Mouse (Mus musculus) cortical plate, adult 2 months (tissue): ENCODE data around the gene Siglecg. TPM values are rescaled to one million over a fixed set of nuclear protein-coding genes. Genes with fewer than 3 reads are reported as not detected.

Experiments used
- H3K27ac ChIP-seq: fragments of 200-500 bp; 2 replicates; pipeline ENCODE4 v1.5.1; 2012; ENCODE audit warnings: low read length, control low read depth, inconsistent platforms; ENCODE audit not compliant: insufficient read depth
- H3K4me1 ChIP-seq: fragments of 200-500 bp; 2 replicates; pipeline ENCODE4 v1.6.1; 2011; ENCODE audit warnings: low read length; ENCODE audit not compliant: control insufficient read depth, insufficient read depth
- H3K4me3 ChIP-seq: fragments of 200-500 bp; 2 replicates; pipeline ENCODE4 v1.5.1; 2011; ENCODE audit warnings: mild to moderate bottlenecking, low read length, control low read depth; ENCODE audit not compliant: insufficient read depth
- CTCF ChIP-seq: fragments of 200-500 bp; IDR thresholded peaks from 2 replicates; pipeline ENCODE4 v1.5.1; 2011; ENCODE audit warnings: mild to moderate bottlenecking, control low read depth, low read length; ENCODE audit not compliant: insufficient read depth; ENCODE audit errors: extremely low read depth
- POLR2A ChIP-seq: fragments of 200-500 bp; IDR thresholded peaks from 2 replicates; pipeline ENCODE4 v1.6.1; 2011; ENCODE audit warnings: mild to moderate bottlenecking, low read length, control low read depth; ENCODE audit not compliant: insufficient read depth; ENCODE audit errors: extremely low read depth
- polyA plus RNA-seq: library from polyadenylated mRNA; depleted of rRNA; stranded (reverse); fragments of >200 nt; gene quantifications from 2 replicates; pipeline ENCODE4 v1.2.3, GENCODE M21; 2012

Gene Siglecg
- polyA plus RNA-seq, 1 experiment, result 0.17 TPM

GRCm38 (mm10) chr7:43441071-43441470 is 33.1 kb downstream of the Siglecg start:
- H3K27ac ChIP-seq, result no peak overlapping the region
- H3K4me1 ChIP-seq, result no peaks in the 10 kb centered on the region; the same call in 1 of the 2 replicates
- no peak for TF ChIP-seq CTCF
- TF ChIP-seq POLR2A, result no peak
- H3K4me3 ChIP-seq, result no peak overlapping the region

- TF ChIP-seq POLR2A (no peak), CTCF (no peak)
- H3K4me1 ChIP-seq, result no peaks in the 10 kb centered on the region; the same call in 1 of the 2 replicates
- peak overlapping the region; percentile 54; the same call in 1 of the 2 replicates for H3K4me3 ChIP-seq
- H3K27ac ChIP-seq, result no peak overlapping the region; the same call in 1 of the 2 replicates
These were observed 34.7 kb downstream of the Siglecg start for GRCm38 (mm10) chr7:43442684-43443083.

GRCm38 (mm10) chr7:43443126-43443916 is 35.3 kb downstream of the Siglecg start:
- H3K27ac ChIP-seq, result peak overlapping the region; percentile 89
- H3K4me1 ChIP-seq, result no peaks in the 10 kb centered on the region; the same call in 1 of the 2 replicates
- peak overlapping the region; percentile 54 for H3K4me3 ChIP-seq
- TF ChIP-seq CTCF (no peak), POLR2A (peak; percentile 64)

DNA sequence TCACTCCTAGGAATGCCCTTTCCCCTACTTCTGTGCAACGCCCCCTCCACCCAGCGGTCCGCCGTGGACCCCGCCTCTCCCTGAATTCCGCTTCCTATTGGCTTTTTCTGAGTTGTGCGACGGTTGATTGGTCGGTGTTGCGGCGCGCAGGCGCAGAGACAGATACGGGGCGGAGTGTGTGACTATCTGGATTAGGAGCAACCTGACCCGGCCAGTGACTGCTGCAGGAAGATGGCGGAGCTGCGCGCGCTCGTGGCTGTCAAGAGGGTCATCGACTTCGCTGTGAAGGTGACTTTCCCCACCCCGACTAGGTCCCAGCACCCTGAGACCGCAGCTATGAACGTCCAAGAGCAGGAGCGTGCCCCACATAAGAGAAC is 35.9 kb downstream of the Siglecg start, which contains the start of the genes Etfb and Gm45233:
Gene Etfb (plus strand): TSS at position 167 of the 377 bp plus-strand sequence.
Gene Gm45233 (plus strand): TSS at position 212 of the 377 bp plus-strand sequence.
- no peaks in the 10 kb centered on the region; the same call in 1 of the 2 replicates for H3K4me1 ChIP-seq
- TF ChIP-seq POLR2A, result peak; percentile 85
- no peak for TF ChIP-seq CTCF

GRCm38 (mm10) chr7:43447801-43448200 is 39.8 kb downstream of the Siglecg start:
- no peak overlapping the region for H3K4me3 ChIP-seq
- no peak for TF ChIP-seq POLR2A
- no peak for TF ChIP-seq CTCF
- H3K4me1 ChIP-seq, result no peaks in the 10 kb centered on the region; the same call in 1 of the 2 replicates
- no peak overlapping the region for H3K27ac ChIP-seq

More for the DNA sequence above, 35.9 kb downstream of the Siglecg start, which contains the start of the genes Etfb and Gm45233:
- H3K4me3 ChIP-seq, result peak within 1 kb of the TSS; percentile 54
- H3K27ac ChIP-seq, result peak within 1 kb of the TSS; percentile 89

DNA sequence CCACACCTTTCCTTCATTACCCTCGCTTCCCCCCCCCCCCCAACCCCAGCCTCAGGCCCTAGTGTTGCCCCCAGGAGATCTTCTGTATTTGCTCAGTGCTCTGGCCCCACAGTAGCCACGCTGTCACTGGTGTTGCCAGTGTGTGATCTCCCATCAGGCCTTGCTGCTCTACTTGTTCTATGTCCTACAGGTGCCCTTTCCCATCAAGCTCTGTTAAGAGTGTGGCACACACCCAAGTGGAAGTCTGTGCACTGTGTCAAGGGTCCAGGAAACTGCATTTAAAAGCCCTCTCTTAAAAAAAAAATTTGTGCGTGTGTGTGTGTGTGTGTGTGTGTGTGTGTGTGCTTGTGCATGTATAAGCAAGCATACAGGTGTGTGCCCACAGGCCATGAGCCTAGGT is 40.2 kb downstream of the Siglecg start:
- no peaks in the 10 kb centered on the region; the same call in 1 of the 2 replicates for H3K4me1 ChIP-seq
- H3K27ac ChIP-seq, result no peak overlapping the region
- TF ChIP-seq POLR2A (no peak), CTCF (no peak)
- no peak overlapping the region for H3K4me3 ChIP-seq

DNA sequence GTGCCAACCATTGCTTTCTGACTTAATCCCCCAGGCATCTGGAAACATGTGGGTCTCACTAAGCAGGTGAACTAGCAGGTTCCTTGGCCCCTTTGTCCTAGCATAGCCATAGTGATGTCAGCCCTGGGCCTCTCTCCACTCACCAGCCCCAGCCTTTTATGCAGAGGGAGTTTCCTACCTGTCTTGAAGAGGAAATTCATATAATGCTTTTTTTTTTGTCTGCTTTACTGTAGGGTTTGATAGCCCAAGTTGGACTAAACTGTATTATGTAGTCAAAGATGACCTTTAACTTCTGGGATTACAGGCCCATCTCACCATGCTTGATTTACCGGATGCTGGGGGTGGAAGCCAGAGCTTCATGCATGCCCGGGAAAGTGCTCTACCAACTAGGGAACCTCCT is 41.8 kb downstream of the Siglecg start:
- Histone ChIP-seq H3K27ac (no peak overlapping the region), H3K4me3 (no peak overlapping the region), H3K4me1 (no peaks in the 10 kb centered on the region; the same call in 1 of the 2 replicates)
- no peak for TF ChIP-seq POLR2A
- TF ChIP-seq CTCF, result no peak

- no peak for TF ChIP-seq CTCF
- TF ChIP-seq POLR2A, result no peak
- Histone ChIP-seq H3K4me1 (no peaks in the 10 kb centered on the region), H3K27ac (no peak overlapping the region), H3K4me3 (no peak overlapping the region)
These were observed 43.7 kb downstream of the Siglecg start for GRCm38 (mm10) chr7:43451726-43452125.

GRCm38 (mm10) chr7:43452609-43453008 is 44.6 kb downstream of the Siglecg start:
- Histone ChIP-seq H3K27ac (no peak overlapping the region), H3K4me3 (no peak overlapping the region), H3K4me1 (no peaks in the 10 kb centered on the region)
- TF ChIP-seq CTCF (no peak), POLR2A (no peak)

DNA sequence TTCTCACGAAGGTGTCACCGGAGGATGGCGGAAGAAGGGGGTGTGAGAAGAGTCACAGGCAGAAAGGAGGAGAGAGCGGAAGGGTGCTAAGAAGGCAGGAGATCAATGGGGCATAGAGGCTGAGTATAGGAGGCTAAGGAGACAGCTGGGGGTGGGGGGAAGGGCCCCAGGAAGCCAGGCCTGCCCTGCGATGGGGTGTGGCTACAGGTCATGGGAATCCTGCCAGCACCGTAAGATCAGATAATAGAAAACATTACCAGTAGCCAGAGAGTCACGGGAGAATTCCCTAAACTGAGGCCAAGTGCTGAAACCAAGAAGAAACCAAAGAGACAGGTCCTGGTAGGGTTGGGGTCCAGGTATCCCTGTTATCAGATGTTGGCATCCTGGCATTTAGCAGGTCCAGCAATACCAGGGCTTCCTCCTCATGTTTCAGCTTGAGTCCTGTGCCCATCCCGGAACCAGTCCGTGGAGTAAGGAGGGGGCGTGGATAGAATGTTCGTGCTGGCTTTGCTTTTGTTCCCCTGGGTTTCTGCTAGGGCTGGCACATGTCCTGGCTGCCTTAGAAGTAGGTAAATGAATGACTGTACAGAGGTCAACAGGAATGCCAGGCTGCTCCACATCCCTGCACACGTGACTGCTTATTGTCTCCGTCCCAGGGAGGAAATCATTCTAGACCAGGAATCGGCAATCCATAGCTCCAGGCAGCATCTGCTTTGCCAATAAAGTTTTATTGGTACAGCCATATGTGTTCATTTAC is 45.8 kb downstream of the Siglecg start:
- Histone ChIP-seq H3K27ac (no peak overlapping the region), H3K4me3 (no peak overlapping the region), H3K4me1 (no peaks in the 10 kb centered on the region)
- TF ChIP-seq CTCF (no peak), POLR2A (no peak)
